Mouse (Mus musculus): ENCODE results near the gene Irak2. TPM values are rescaled to one million over a fixed set of nuclear protein-coding genes. Genes with fewer than 3 reads are reported as not detected.
A peak's percentile ranks its signal among the peaks of the same experiment; 100 is the strongest.

The Irak2 gene
- polyA plus RNA-seq (2016; fragmentation: Nextera tagmentation; extraction: Ambion mirVana), result 2.6 and 3.0 TPM in 2 replicates

- peak within 1 kb of the TSS; percentile 71 for H3K27ac ChIP-seq (replicated peaks)
- no peaks in the 10 kb centered on the region for H3K27me3 ChIP-seq (ENCODE audit: low read depth, poor library complexity, severe bottlenecking)
- WGBS, result 9% methylated on average over 37 of the region's 37 CpGs
- H3K4me1 ChIP-seq, result peaks cover 11% of the 10 kb centered on the region
- peak; percentile 91 for DNase-seq (ENCODE audit: low spot score)
- no peaks in the 10 kb centered on the region for H3K9me3 ChIP-seq (replicated peaks)
- peaks cover 7% of the 10 kb centered on the region for H3K36me3 ChIP-seq
- H3K4me3 ChIP-seq, result peak within 1 kb of the TSS; percentile 58
These were observed at the start of gene Irak2 for GRCm38 (mm10) chr6:113638302-113639040. Irak2 (plus strand) TSS chr6:113638467.

- Histone ChIP-seq H3K27me3 (ENCODE audit: low read depth, poor library complexity, severe bottlenecking) (no peaks in the 10 kb centered on the region), H3K36me3 (peaks cover 36% of the 10 kb centered on the region), H3K4me1 (no peaks in the 10 kb centered on the region), H3K4me3 (no peak overlapping the region), H3K9me3 (replicated peaks) (no peaks in the 10 kb centered on the region), H3K27ac (replicated peaks) (no peak overlapping the region)
- no peak for DNase-seq (ENCODE audit: low spot score)
- 90% methylated on average over 2 of the region's 2 CpGs for WGBS
These were observed 45.6 kb upstream of the Irak2 start for GRCm38 (mm10) chr6:113592637-113593036.

- H3K27me3 ChIP-seq (ENCODE audit: low read depth, poor library complexity, severe bottlenecking), result no peaks in the 10 kb centered on the region
- no peak for DNase-seq (ENCODE audit: low spot score)
- WGBS, result 94% methylated on average over 4 of the region's 4 CpGs
- no peak overlapping the region for H3K27ac ChIP-seq (replicated peaks)
- H3K9me3 ChIP-seq (replicated peaks), result no peaks in the 10 kb centered on the region
- no peak overlapping the region for H3K4me3 ChIP-seq
- H3K36me3 ChIP-seq, result peaks cover 26% of the 10 kb centered on the region
- H3K4me1 ChIP-seq, result peaks cover 10% of the 10 kb centered on the region
These were observed 40.3 kb upstream of the Irak2 start for GRCm38 (mm10) chr6:113597945-113598344.

GRCm38 (mm10) chr6:113599833-113600232 lies 38.4 kb upstream of the Irak2 start:
- Histone ChIP-seq H3K9me3 (replicated peaks) (no peaks in the 10 kb centered on the region), H3K27ac (replicated peaks) (no peak overlapping the region; the same call in 1 of the 2 replicates), H3K4me3 (no peak overlapping the region), H3K36me3 (peaks cover 19% of the 10 kb centered on the region), H3K27me3 (ENCODE audit: low read depth, poor library complexity, severe bottlenecking) (no peaks in the 10 kb centered on the region), H3K4me1 (peaks cover 14% of the 10 kb centered on the region)
- WGBS, result 75% methylated on average over 5 of the region's 5 CpGs
- no peak for DNase-seq (ENCODE audit: low spot score)

GRCm38 (mm10) chr6:113600543-113601139 lies 37.6 kb upstream of the Irak2 start, which contains the start of gene Fancd2os:
Fancd2os (minus strand) TSS chr6:113600715.
- Histone ChIP-seq H3K9me3 (replicated peaks) (no peaks in the 10 kb centered on the region), H3K27ac (replicated peaks) (peak within 1 kb of the TSS; percentile 4), H3K27me3 (ENCODE audit: low read depth, poor library complexity, severe bottlenecking) (no peaks in the 10 kb centered on the region), H3K4me3 (no peak within 1 kb of the TSS), H3K36me3 (peaks cover 15% of the 10 kb centered on the region), H3K4me1 (peaks cover 20% of the 10 kb centered on the region)
- 41% methylated on average over 23 of the region's 23 CpGs for WGBS
- DNase-seq (ENCODE audit: low spot score), result peak; percentile 53

- Histone ChIP-seq H3K4me1 (peaks cover 29% of the 10 kb centered on the region), H3K4me3 (no peak overlapping the region), H3K27me3 (ENCODE audit: low read depth, poor library complexity, severe bottlenecking) (no peaks in the 10 kb centered on the region), H3K9me3 (replicated peaks) (no peaks in the 10 kb centered on the region), H3K27ac (replicated peaks) (no peak overlapping the region), H3K36me3 (peaks cover 20% of the 10 kb centered on the region)
- WGBS, result 94% methylated on average over 6 of the region's 6 CpGs
- DNase-seq (ENCODE audit: low spot score), result no peak
These were observed 35.4 kb upstream of the Irak2 start for GRCm38 (mm10) chr6:113602821-113603220.

GRCm38 (mm10) chr6:113603993-113604392 lies 34.3 kb upstream of the Irak2 start:
- 50% methylated on average over 12 of the region's 12 CpGs for WGBS

GRCm38 (mm10) chr6:113604432-113605223 lies 33.6 kb upstream of the Irak2 start, which contains the start of gene Brk1:
Brk1 (plus strand) TSS chr6:113604772.
- peak; percentile 88 for DNase-seq (ENCODE audit: low spot score)
- peaks cover 34% of the 10 kb centered on the region for H3K36me3 ChIP-seq
- peak within 1 kb of the TSS; percentile 87 for H3K4me3 ChIP-seq
- peak within 1 kb of the TSS; percentile 94 for H3K27ac ChIP-seq (replicated peaks)
- WGBS, result under 1% methylated on average over 65 of the region's 65 CpGs
- H3K4me1 ChIP-seq, result peaks cover 29% of the 10 kb centered on the region
- no peaks in the 10 kb centered on the region for H3K9me3 ChIP-seq (replicated peaks)
- H3K27me3 ChIP-seq (ENCODE audit: low read depth, poor library complexity, severe bottlenecking), result no peaks in the 10 kb centered on the region

More at GRCm38 (mm10) chr6:113603993-113604392, 34.3 kb upstream of the Irak2 start:
- peak overlapping the region; percentile 94 for H3K27ac ChIP-seq (replicated peaks)
- peak overlapping the region; percentile 87 for H3K4me3 ChIP-seq
- H3K9me3 ChIP-seq (replicated peaks), result no peaks in the 10 kb centered on the region
- no peaks in the 10 kb centered on the region for H3K27me3 ChIP-seq (ENCODE audit: low read depth, poor library complexity, severe bottlenecking)
- H3K4me1 ChIP-seq, result peaks cover 29% of the 10 kb centered on the region
- DNase-seq (ENCODE audit: low spot score), result no peak
- peaks cover 27% of the 10 kb centered on the region for H3K36me3 ChIP-seq

- DNase-seq (ENCODE audit: low spot score), result no peak
- 5% methylated on average over 10 of the region's 10 CpGs for WGBS
These were observed 33.1 kb upstream of the Irak2 start for GRCm38 (mm10) chr6:113605224-113605545.

GRCm38 (mm10) chr6:113608871-113609270 lies 29.4 kb upstream of the Irak2 start:
- DNase-seq (ENCODE audit: low spot score), result no peak
- Histone ChIP-seq H3K27me3 (ENCODE audit: low read depth, poor library complexity, severe bottlenecking) (no peaks in the 10 kb centered on the region), H3K36me3 (peaks cover 76% of the 10 kb centered on the region), H3K27ac (replicated peaks) (no peak overlapping the region), H3K4me3 (no peak overlapping the region), H3K9me3 (replicated peaks) (peaks cover 4% of the 10 kb centered on the region; the same call in 1 of the 2 replicates), H3K4me1 (peaks cover 20% of the 10 kb centered on the region)
- WGBS, result 90% methylated on average over 6 of the region's 6 CpGs

More at GRCm38 (mm10) chr6:113605224-113605545, 33.1 kb upstream of the Irak2 start:
- Histone ChIP-seq H3K4me1 (peaks cover 26% of the 10 kb centered on the region), H3K9me3 (replicated peaks) (no peaks in the 10 kb centered on the region), H3K27ac (replicated peaks) (peak overlapping the region; percentile 94), H3K27me3 (ENCODE audit: low read depth, poor library complexity, severe bottlenecking) (no peaks in the 10 kb centered on the region), H3K4me3 (peak overlapping the region; percentile 87), H3K36me3 (peaks cover 39% of the 10 kb centered on the region)

- H3K4me3 ChIP-seq, result no peak overlapping the region
- H3K27ac ChIP-seq (replicated peaks), result no peak overlapping the region
- H3K27me3 ChIP-seq (ENCODE audit: low read depth, poor library complexity, severe bottlenecking), result no peaks in the 10 kb centered on the region
- WGBS, result 94% methylated on average over 7 of the region's 7 CpGs
- no peak for DNase-seq (ENCODE audit: low spot score)
- peaks cover 4% of the 10 kb centered on the region; the same call in 1 of the 2 replicates for H3K9me3 ChIP-seq (replicated peaks)
- H3K4me1 ChIP-seq, result peaks cover 17% of the 10 kb centered on the region
- peaks cover 80% of the 10 kb centered on the region for H3K36me3 ChIP-seq
These were observed 29.0 kb upstream of the Irak2 start for GRCm38 (mm10) chr6:113609293-113609692.

GRCm38 (mm10) chr6:113612258-113612969 lies 25.9 kb upstream of the Irak2 start:
- Histone ChIP-seq H3K9me3 (replicated peaks) (peaks cover 4% of the 10 kb centered on the region; the same call in 1 of the 2 replicates), H3K4me3 (no peak overlapping the region), H3K27me3 (ENCODE audit: low read depth, poor library complexity, severe bottlenecking) (no peaks in the 10 kb centered on the region), H3K4me1 (no peaks in the 10 kb centered on the region), H3K36me3 (peaks cover 98% of the 10 kb centered on the region), H3K27ac (replicated peaks) (no peak overlapping the region)
- no peak for DNase-seq (ENCODE audit: low spot score)
- WGBS, result 94% methylated on average over 8 of the region's 8 CpGs

Data from midbrain, embryonic 10.5 days (tissue).